Mouse (Mus musculus) layer of hippocampus, adult 11-12 months (tissue): ENCODE measurements around the gene Rnaset2b.
"Not testable (repeated sequence)": the region's sequence is repeated elsewhere in the genome, so short reads cannot be mapped to it uniquely, and the experiment has no call there.

ENCODE experiments used
- DNase-seq: peaks from one replicate; pipeline ENCODE4 v3.0.0; 2022; ENCODE audit warnings: low spot score

Gene Rnaset2b

DNA sequence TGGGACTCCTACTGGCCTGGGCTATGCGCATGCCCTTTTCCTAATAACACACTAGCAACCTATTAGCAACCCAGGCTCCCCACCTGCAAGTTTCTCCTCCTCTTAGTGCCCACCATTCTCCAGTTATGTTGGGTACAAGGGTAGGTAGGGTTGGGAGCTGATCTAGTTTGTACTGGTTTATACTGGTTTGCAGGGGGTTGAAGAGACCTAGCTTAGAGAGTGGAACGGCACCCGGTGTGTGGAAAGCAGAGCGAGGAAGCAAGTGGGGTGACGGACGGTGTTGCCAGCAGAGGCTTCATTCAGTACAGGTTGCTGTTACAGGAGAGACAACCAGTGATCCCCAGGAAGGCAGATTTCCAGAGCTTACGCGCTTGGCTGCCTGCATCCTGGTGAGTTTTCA lies at the start of gene Rnaset2b:
TSS of gene Rnaset2b (plus strand) at position 301 of the 400 bp plus-strand sequence.
- not testable (repeated sequence) for DNase-seq

DNA sequence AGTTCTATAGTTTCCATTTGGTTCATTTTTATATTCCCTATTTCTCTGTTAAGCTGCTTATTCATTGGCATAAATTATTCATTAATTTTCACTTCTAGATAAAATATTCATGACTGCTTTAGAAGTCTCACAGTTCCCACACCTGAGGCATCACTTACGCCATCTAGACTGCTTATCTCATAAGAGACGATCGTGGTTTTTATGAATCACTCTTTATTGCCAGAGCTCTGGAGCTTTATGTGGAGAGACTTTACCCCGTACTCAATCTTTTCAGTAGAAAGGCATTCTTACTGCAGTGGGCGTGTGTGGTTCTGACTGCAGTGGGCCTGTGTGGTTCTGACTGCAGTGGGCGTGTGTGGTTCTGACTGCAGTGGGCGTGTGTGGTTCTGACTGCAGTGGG lies 38.8 kb upstream of the Rnaset2b start:
- not testable (repeated sequence) for DNase-seq

DNA sequence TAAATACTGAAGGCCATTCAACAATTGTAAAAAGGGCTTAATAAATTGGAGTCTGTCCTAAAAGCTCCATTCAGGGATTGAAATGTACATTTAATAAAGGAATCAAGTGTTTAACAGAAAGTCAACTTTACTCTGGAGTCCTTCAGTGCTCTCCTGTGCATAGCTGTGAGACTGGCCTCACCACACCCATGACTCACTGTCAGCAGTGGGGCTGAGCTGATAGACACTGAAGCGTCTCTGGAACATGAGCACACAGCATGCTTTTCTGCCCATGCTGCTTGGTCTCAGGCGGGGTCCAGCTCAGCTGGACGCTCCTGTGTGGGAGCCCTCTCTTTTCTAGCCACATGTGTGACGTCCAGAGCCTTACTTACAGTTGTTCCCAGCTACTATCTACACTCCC lies 27.9 kb upstream of the Rnaset2b start:
- not testable (repeated sequence) for DNase-seq

DNA sequence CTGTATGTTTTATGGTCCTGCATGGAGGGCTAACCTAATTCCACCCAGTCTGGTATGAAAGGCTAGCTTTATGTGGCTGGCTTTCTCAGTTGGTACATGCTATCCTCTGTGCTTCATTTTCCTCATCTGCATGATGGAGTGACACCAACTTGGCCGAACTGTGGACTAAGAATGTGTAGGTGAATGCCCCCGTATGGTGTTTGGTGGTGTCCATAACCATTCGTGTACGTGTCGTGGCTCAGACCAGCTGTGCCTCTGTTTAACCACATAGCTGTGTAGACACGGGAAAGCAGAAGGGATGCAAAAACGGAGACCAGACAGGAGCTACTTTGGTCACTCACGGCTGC lies 22.8 kb upstream of the Rnaset2b start:
- DNase-seq = not testable (repeated sequence)

DNA sequence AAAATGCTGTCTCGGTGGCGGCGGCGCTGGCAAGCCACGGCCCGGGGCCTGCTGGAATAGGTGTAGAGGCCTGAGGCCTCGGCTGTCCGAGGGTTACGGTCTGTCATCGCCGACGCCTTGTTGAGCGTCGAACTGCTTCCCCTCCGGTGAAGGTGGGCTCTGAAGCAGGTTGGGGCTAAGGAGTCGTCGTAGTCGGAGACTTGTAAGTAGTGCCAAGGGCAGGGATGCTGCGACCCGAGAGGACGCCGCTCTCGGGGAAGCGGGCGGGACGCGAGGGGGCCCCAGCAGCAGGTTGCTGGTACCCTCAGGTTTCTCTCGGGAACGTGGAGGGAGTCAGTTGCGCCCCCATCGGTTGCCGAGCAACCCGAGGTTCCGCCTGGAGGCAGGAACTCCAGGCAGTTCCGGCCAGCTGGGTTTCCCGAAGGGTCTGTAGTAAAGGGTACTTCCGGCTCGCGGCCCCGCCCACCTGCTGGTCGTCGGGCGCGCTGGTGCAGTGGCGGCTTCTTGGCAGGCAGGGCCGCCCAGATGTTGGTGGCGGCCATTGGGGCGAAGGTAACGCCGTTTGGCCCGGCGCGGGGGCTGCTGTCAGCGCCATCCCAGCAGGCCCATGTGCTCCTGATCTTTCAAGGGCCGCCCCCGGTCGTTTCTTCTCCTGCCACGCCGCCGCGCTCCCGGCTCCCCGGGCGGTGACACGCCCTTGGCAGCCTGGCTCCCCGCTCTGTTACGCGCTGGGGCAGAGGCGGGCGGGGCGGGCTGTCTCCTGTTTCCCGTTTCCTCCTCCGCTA lies 22.3 kb upstream of the Rnaset2b start, which contains the start of gene Rsph3b:
TSS of gene Rsph3b (minus strand) at position 699 of the 785 bp plus-strand sequence.
- DNase-seq = peak; percentile 85

DNA sequence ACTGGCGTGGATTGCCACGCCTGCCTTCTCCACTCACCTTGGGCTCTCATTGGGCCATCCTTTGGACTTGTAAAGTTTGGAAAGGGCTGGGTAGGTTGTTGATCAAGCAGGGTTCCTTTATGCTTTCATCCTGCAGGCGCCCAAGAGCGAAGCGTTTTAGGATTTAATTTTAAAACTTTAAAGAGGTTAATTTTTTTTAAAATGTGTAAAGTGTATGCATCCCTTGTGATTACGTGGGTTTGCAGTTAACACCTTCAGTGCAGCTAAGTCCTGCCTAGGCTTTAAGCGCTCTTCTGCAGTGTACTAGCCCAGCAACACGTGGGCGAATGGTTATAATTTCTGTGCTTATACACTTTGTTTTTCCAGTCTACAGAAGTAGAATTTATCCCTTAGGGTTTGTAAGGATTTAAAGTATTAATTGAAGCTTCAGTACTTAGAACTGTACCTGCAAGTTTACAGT lies 21.6 kb upstream of the Rnaset2b start:
- not testable (repeated sequence) for DNase-seq

DNA sequence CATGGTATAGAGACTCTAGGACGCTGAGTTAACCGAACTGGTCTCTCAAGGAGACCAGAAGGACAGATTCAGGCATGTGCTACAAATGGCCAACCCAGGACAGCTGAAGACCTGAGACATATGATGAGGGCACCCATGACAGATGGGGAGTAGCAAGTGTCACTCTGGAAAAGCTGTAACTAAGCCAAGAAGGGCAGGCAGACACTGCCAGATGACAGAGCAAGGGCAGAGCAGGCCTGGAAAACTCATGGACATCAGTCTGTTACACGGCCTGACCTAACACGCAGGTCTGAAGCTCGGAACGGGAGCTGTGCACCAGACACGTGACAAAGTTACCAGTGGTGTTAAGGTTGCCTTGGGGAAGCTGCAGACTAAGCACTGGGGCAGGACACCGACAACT lies 11.6 kb upstream of the Rnaset2b start:
- DNase-seq = not testable (repeated sequence)

DNA sequence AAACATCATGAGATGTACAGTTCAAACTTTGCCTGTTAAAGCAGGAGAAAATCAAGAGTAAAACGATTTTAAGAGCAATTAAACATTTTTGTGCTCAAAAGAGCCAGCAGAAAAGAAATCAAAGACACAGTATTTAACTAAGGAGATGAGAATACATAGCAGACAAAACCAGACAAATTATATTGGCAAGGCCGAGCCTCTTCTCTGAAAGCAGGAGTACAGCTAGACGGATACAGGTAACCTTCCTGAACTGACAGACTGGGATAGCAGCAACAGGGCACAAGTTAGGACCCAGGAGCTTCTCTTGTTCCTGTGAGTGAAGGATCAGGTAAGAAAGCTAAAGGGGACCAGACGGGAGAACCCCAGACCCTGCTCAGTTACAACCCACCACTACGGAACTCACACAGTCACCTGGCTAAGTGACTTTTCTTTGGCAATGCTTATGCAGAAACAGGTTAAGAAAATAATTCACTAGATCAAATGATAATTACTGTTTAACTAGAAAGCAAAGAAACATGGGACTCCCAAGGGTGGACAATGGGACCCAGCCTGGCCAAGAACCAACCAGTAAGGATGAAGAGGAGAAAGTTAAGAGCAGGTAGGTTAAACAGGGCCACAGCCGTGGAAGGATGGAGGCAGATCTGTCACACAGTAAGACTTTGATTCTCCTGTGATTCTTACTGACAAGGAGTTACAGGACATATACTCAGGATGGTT lies 10.7 kb upstream of the Rnaset2b start:
- DNase-seq = not testable (repeated sequence)

DNA sequence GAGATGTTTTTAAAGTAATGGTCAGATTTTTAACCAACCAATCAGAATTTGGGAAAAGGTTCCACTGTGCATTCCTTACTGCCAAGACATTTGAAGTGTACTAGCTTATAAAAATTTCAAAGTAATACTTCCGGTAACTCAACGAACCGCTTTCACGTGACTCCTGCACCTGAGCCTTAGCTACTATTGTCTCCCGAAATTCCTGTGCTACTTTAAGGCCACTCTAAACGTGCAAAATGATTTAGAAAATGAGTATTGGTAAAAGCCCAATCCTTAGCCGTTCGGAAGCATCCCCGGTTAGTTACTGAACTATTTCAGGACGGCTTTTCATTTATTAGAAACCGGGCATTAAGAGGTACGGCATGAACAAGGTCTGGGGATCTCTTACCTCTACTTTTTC lies 10.1 kb upstream of the Rnaset2b start:
- DNase-seq = not testable (repeated sequence)

DNA sequence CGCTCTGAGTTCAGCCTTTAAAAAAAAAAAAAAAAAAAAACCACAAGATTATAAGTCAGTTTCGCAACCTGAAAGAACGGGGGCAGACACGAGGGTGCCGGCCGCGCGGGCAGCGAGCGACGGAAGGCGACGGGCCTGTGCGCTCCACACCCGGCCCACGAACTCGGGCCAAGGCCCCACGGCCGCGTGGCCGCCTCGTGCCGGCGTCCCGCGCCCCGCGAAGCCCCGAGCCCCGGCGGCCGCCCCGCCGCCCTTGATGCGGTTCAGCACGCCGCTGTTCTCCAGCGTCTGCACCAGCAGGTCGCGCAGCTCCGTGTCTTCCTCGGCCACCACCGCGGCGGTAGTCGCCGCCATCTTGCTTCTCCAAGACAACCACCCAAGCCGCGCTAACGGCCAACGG lies 9.7 kb upstream of the Rnaset2b start, which contains the start of gene Tagap1:
TSS of gene Tagap1 (minus strand) at position 381 of the 400 bp plus-strand sequence.
- peak; percentile 34 for DNase-seq

DNA sequence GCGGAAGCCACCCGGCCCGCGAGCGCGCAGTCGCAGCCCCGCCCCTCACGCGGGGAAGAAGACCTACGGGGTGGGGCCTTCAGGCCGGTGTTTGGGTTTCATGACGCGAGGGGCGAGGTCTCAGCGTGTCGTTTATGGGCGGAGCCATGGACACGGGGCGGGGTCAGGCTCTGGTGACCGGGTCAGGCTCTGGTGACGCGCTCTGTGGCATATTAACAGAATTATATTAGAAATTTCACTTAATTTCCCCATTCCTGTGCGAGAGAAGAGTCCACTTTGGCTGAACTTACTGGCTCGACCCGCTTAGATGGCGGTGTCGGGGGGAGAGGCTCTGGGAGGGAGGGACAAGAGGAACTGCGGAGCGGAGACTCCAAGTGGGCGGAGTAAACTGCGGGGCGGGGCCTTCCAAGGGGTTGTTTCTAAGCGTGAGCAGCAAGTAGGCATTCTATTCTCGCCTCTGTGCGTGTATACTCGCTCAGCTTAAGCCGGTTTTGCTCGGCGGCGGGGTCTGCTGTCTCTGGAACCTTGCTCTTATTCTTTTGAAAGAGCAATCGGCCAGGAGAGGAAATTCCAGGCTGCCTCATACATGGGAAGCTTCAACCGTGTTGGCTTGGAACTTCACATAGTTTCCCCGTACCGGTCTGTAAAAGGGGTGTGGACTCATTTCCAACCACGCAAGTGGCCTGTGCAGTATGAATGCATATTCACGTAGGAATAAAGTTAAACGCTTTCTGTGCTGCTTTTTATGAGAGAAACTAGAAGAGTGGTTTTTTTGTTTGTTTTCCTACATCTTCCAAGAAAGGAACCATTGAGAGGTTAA lies 9.0 kb upstream of the Rnaset2b start:
- DNase-seq = peak; percentile 37

DNA sequence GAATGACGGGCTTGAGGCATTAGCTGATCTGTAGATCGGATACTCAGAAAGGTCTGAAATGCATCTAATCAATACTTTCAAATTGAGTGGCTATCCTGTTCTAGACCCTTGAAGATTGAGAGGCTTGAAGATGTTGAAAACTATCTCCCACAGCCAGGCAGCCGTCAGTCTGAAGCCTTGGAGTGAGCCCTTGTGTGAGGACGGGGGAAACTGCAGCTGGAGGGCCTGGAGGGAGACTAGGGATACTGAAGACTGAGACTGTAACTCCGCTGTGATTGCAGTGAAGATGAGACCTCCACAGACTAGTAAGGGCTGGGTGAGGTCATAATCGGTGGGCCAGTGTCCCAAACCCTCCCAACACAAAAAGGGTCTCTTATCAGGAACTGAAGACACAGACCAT lies 8.1 kb upstream of the Rnaset2b start:
- DNase-seq = not testable (repeated sequence)

DNA sequence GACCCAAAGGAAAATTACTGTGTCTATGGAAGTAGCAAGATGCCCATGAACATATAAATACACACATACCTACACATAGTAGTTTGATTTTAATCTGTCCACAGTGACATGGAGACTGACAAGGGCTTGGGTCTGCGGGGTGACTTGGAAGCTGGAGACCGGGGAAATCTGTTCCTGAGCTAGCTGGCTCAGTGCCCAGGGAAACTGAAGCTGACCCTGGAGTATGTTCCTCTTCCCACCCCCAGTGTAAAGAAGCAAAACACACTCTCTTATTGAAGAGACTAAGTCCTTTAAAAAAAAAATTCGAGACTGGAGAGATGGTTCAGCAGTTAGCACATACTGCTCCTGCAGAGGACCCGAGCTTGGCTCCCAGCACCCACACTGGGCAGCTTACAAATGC lies 7.5 kb upstream of the Rnaset2b start:
- not testable (repeated sequence) for DNase-seq

DNA sequence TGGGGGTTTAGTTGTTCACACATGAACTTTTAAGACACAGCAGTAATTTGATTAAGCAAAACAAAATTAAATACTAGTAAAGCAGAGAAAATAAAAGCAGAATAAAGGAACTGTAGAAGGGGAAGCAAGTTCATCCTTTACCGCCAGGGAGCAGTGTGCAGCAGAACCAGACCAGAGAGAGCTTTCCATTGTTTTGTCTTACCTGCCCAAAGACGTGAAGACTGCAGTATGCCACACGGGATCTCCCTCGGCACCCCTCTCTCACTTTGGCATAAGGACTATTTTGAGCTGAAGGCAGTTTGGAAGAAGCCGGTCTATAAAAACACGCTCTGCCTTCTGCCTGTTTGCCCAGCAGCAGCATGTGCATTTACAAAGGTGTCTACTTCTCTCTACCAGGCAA lies 5.1 kb upstream of the Rnaset2b start:
- peak; percentile 47 for DNase-seq

DNA sequence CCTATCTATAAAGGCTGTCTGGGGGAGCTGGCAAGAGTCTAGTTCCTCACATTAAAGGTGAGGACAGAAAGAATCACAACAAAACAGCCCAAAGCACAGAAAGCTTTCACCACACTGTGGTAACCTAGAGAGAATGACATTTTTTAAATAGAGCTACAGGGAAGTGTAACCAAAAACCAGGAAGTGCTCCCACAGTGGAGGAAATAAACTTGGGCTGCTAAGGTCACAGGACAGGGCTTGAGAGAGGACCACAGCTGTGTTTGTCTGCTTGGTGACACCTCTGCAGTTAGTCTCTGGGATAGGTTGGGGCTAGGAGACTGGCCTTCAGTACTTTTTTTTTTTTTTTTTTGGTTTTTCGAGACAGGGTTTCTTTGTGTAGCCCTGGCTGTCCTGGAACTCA lies 2.8 kb upstream of the Rnaset2b start:
- not testable (repeated sequence) for DNase-seq

DNA sequence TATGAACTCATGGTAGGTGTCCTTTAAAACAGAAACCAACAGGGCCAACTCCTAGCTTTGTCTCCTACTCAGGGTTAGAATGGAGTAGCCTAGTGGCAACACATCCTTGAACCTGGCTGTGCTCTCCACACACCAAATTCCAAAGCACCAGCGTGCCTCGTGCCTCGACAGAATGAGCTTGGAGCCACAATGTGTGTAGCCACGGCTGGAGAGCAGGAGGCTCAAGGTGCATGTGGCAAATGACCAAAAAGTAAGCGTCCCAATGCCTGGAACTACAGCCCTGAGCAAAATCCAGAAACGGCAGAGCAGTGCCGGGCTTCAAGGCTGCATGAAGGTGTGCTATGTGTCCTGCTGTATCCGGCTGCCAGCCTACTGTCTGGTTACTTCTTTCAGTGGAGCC lies 804 bp downstream of the Rnaset2b start:
- DNase-seq = not testable (repeated sequence)

DNA sequence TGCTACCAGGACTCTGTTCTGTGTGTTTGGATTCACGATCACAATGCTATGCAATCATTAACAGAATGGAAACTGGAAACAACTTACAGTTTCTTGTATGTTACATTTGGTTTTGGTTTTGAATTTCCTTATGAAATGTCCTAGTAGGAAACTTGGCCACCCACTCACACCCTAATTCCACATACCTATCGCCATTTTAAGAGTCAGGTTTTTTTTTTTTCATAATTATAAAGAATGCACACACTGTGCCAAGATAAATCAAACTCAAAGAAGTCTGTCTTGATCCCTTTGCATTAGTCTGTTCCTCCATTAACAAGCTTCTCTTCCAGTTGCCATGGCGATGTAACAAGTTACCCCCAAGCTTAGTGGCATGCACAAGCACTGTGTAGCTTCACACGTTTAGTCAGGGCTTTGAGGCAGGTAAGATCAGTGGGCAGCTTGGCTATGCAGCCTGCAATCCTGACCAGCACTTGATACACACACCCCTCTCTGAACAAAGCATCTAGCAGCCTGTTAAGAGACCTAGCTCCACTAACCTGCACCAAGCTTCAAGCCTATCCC lies 2.5 kb downstream of the Rnaset2b start:
- DNase-seq = not testable (repeated sequence)

DNA sequence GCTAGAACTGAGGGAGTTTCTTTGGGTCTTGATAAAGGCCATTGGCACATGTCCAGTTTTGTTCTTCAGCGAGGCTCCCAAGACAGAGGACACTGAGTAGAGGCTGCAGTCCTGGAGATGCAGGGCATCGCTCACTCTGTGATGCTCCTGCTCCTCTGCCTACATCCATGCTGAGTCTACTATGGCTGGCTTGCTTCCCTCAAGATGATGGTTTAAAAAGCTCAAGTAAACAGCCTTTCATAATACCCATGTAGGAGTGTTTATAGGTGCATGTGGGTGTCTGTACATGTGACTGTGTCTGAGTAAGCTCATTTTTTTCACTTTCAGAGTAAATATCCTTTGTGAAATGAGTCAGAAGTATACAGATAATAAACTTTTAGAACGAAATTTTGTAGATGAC lies 4.6 kb downstream of the Rnaset2b start:
- not testable (repeated sequence) for DNase-seq

DNA sequence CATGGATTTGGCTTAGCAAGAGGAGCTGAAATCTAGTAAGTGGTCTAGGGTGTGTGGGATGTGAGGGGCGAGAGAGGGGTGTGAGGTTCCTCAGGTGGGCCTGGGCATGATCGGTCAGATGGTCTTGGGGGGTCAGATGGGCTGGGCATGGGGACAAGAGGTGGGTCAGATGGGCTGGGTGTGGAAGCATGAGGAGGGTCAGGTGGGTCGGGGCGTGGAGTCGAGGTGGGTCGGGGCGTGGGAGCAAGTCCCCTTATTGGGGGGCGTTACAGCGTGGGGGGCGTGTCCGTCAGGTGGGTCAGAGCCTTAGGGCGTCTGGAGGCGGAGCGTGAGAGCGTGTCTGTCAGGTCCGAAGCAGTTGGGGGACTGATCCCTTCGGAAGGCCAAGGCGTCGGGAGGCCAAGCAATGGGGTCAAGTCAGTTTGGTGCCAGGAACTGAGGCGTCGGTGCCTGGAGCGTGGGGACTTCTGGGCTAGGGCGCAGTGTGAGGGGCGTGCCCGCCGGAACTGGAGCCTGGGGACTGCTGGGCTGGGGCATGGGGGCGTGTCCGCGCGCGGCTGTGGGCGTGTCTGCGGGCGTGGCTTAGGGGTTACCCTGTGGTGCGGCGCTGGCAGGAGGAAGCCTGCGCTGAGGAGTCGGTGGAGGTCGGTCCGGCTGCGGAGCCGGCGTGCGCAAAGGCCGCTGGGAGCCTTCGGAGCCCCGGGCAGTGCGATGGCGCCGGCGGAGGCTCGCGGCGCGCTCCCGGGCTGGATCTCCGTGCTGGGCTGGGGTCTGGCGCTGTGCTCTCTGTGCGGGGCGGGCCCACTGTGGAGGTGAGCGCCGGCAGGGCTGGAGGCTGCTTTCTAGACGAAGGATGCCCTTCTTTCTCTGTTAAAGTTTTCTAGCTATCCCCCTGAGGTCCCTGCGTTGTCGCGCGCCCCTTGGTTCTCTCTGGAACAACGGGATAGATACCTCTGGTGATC lies 8.1 kb downstream of the Rnaset2b start, which contains the start of gene Gm49721:
TSS of gene Gm49721 (plus strand) at position 618 of the 962 bp plus-strand sequence.
- DNase-seq = peak; percentile 68

DNA sequence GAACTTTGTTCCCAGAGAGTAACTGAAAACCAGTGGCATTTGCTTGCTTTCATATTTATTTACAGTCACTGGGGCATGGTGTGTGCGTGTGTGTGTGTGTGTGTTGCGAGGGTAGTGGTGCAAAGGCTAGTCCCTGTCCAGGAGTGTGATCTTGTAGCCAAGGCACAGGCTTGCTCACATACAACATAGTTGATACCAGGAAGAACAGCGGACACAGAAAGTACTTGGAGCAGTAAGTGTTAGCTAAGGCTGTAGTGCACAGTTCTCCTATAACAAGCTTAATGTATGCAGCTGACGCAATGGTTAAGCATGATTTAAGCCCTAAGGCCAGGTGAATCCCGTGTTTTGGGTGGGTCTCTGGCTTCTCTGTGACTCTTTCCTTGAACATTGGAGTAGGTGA lies 8.9 kb downstream of the Rnaset2b start:
- not testable (repeated sequence) for DNase-seq
